Mouse (Mus musculus) stomach, postnatal 0 days (tissue): ENCODE results near the gene Rbm7. TPM values are rescaled to one million over a fixed set of nuclear protein-coding genes. Genes with fewer than 3 reads are reported as not detected.
"Not testable (repeated sequence)": the region's sequence is repeated elsewhere in the genome, so short reads cannot be mapped to it uniquely, and the experiment has no call there.

Source experiments
- ATAC-seq: fragments of 200-750 bp; cut with Nextera tagmentation; 2 replicates; pipeline ENCODE4 v1.8.0; 2017; ENCODE audit not compliant: low FRiP score, low TSS enrichment
- DNase-seq: peaks from one replicate; pipeline ENCODE4 v3.0.0-alpha.2; 2016; ENCODE audit warnings: low spot score
- H3K27ac ChIP-seq: fragments of 300-500 bp; sonication (generic); replicated peaks from 2 replicates; pipeline ENCODE4 v1.5.1; 2014; ENCODE audit warnings: mild to moderate bottlenecking, control low read depth
- H3K27me3 ChIP-seq: fragments of 300-500 bp; sonication (generic); 2 replicates; pipeline ENCODE4 v1.6.1; 2014; ENCODE audit warnings: low read length; ENCODE audit not compliant: control insufficient read depth, insufficient read depth
- H3K36me3 ChIP-seq: fragments of 300-500 bp; sonication (generic); 2 replicates; pipeline ENCODE4 v1.6.1; 2014; ENCODE audit warnings: low read length, mixed read lengths; ENCODE audit not compliant: control insufficient read depth, insufficient read depth
- H3K4me1 ChIP-seq: fragments of 300-500 bp; sonication (generic); replicated peaks from 2 replicates; pipeline ENCODE4 v1.6.1; 2014; ENCODE audit warnings: antibody characterized with exemption; ENCODE audit not compliant: control insufficient read depth, insufficient read depth
- H3K4me2 ChIP-seq: fragments of 300-500 bp; sonication (generic); replicated peaks from 2 replicates; pipeline ENCODE4 v1.6.1; 2014; ENCODE audit warnings: low read depth, mild to moderate bottlenecking, control low read depth, moderate library complexity
- H3K4me3 ChIP-seq: fragments of 300-500 bp; sonication (generic); 2 replicates; pipeline ENCODE4 v1.5.1; 2014; ENCODE audit warnings: low read depth, low read length, control low read depth
- H3K9ac ChIP-seq: fragments of 300-500 bp; sonication (generic); 2 replicates; pipeline ENCODE4 v1.6.1; 2014; ENCODE audit warnings: mild to moderate bottlenecking, low read length, control low read depth, mixed read lengths
- H3K9me3 ChIP-seq: fragments of 300-500 bp; sonication (generic); 2 replicates; pipeline ENCODE4 v1.6.1; 2016; ENCODE audit warnings: low read length; ENCODE audit not compliant: control insufficient read depth
- CTCF ChIP-seq: IDR thresholded peaks from 2 replicates; pipeline ENCODE4 v1.5.1; 2016; ENCODE audit warnings: antibody characterized with exemption, low read depth, mild to moderate bottlenecking, moderate library complexity
- EP300 ChIP-seq: optimal IDR thresholded peaks from 2 replicates; pipeline ENCODE3; 2016; ENCODE audit warnings: antibody characterized with exemption
- WGBS: fragments of 180-500 bp; shearing (Covaris S2); extraction: QIAGEN DNeasy Blood & Tissue Kit; methylation state at CpG from one replicate; pipeline ENCODE4 v1.1.7; 2014; 5-methylcytosine and 5-hydroxymethylcytosine counted together
- polyA plus RNA-seq: library from polyadenylated mRNA; unstranded; fragments of >200 nt; fragmentation: Nextera tagmentation; extraction: Ambion mirVana; gene quantifications from 2 replicates; pipeline ENCODE4 v1.2.1, GENCODE M21; 2015

The Rbm7 gene
- 86.8 and 87.9 TPM in 2 replicates for polyA plus RNA-seq

DNA sequence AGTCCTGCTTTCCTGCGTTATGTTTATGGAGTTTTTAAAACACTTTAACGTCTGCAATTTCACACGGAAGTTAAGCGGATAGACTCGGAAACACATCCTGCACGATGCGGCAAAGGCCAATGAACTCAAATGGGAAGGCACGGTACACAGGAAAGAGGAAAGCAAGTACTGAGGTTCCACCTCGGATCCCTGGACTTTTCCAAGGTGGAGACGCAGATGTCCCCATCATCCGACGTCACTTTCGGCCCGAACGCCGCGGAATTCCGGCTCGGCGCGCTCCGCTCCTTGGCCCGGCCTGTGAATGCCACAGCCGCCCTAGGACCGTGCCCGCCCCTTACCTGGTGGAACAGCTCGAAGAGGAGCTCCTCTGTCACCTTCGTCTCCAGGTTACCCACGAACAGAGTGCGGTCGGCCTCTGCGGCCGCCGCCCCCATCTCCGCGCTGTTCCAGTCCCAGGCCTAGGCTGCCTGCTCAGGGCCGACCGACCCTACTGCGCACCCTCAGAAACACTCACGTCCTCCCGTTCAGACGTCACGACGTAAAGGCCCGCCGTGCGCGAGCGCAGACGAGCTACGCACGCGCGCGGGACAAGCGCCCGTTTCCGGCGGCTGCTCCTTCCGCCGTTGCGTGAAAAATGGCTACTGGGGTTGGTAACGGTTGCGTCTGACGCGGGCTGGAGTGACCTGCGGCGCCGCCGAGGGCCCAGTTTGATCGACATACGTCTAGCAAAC lies at the start of gene Rbm7, which contains the start of gene Gm5617:
Gene Rbm7 (minus strand): TSS at position 483 of the 731 bp plus-strand sequence.
Gene Gm5617 (plus strand): TSS at position 626 of the 731 bp plus-strand sequence.
- Histone ChIP-seq H3K36me3 (peaks cover 17% of the 10 kb centered on the region), H3K4me2 (peak within 1 kb of the TSS; percentile 80), H3K9ac (peak within 1 kb of the TSS; percentile 94), H3K9me3 (no peaks in the 10 kb centered on the region), H3K27me3 (no peaks in the 10 kb centered on the region), H3K27ac (peak within 1 kb of the TSS; percentile 91), H3K4me3 (peak within 1 kb of the TSS; percentile 93), H3K4me1 (0 out of 2 replicates have a peak, but pooled peaks cover 3% of the 10 kb centered on the region)
- under 1% methylated on average over 72 of the region's 72 CpGs for whole genome bisulfite sequencing
- DNase-seq = peak; percentile 95
- no peak for TF ChIP-seq CTCF
- no peak for TF ChIP-seq EP300
- ATAC-seq = peak; percentile 100

DNA sequence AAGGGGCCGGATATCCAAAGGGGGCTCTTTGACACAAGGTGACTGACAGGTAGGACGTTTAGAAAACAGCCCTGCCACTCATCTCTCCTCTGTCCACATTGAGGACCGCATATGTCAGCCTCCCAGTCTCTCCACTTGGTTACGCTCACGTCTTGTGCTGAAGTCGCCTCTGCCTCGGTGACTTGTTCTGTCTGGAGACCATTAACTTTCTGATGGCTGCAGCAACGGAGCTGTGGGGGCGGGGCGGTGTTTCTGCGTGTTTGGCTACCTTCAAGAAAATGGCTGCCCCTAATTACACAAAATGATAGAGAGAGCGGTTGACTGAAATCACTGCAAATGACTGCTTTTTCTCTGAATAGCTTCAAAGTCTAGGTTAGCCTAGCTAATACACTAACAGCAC lies 43.6 kb upstream of the Rbm7 start:
- WGBS = 14% methylated on average over 12 of the region's 12 CpGs
- Histone ChIP-seq H3K27ac (no peak overlapping the region), H3K36me3 (no peaks in the 10 kb centered on the region), H3K9me3 (no peaks in the 10 kb centered on the region), H3K9ac (no peak overlapping the region), H3K27me3 (no peaks in the 10 kb centered on the region), H3K4me2 (no peak overlapping the region), H3K4me1 (no peaks in the 10 kb centered on the region), H3K4me3 (no peak overlapping the region)
- no peak for ATAC-seq
- no peak for DNase-seq
- TF ChIP-seq CTCF (no peak), EP300 (no peak)

DNA sequence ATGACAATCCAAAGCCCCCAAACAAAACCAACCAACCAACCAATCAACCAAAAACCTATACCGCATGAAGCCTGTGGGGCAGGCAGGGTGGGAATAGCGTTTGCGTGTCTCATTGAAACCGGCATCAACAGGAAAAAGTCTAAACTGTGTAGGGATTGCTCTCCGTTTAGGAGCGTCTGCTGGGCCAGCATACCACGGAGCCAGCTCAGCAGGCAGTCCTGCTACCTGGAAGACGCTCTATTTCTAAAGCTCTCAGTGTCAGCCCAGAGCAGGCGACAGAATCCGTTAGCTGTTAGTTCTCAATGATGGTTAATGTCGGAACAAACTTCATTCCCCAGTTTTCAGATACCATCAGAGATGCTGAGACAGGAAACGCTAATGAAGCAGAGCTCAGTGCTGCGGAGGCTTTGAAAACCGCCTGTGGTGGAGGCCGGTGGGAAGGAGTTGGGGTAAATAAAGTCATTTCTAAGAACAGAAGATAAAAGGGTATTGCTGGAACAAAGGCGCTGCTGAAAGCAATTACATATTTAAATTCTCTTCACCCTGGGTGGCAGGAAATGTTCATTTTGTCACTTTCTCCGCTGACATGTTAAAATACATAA lies 43.0 kb upstream of the Rbm7 start:
- Histone ChIP-seq H3K4me3 (no peak overlapping the region), H3K4me2 (no peak overlapping the region), H3K9ac (no peak overlapping the region), H3K27me3 (no peaks in the 10 kb centered on the region), H3K36me3 (no peaks in the 10 kb centered on the region), H3K4me1 (no peaks in the 10 kb centered on the region), H3K27ac (no peak overlapping the region), H3K9me3 (no peaks in the 10 kb centered on the region)
- TF ChIP-seq CTCF (no peak), EP300 (no peak)
- no peak for ATAC-seq
- DNase-seq = no peak
- WGBS = 4% methylated on average over 17 of the region's 17 CpGs

DNA sequence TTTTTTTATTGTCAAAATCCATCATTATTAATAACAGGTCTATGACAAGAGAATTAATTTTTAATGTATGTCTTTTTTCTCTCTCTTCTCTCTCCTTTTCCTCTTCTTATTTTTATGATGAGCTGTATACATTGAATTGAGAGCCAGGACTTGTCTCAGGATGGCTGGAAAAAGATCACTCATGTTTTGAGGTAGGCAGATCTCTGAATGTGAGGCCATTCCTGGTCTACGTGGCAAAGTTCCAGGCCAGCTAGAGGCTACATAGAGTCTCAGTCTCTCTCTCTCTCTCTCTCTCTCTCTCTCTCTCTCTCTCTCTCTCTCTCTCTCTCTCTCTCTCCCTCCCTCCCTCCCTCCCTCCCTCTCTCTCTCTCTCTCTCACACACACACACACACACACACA lies 42.5 kb upstream of the Rbm7 start:
- not testable (repeated sequence) for DNase-seq, ATAC-seq, H3K27me3 ChIP-seq, H3K27ac ChIP-seq, H3K9me3 ChIP-seq, H3K4me3 ChIP-seq, H3K4me2 ChIP-seq, H3K36me3 ChIP-seq, H3K4me1 ChIP-seq, H3K9ac ChIP-seq
- WGBS = 37% methylated on average over 1 of the region's 1 CpGs

DNA sequence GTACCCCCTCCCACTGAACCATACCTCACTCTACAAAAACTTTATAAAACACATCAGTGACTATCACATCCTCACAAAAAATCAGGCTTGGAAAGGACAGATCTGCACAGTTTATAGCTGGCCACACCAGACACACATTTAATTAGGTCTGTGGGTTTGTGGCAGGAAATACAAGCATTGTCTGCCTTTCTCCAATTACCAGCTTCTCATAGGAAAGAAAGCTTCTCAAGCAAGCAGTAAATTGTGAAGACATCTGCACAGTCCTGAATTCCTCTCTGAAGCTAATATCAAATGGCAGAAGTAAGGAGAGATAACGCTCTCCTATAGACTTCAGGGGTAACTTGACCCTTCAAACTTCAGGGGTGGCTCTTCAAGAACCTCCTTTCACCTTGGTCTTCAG lies 41.3 kb upstream of the Rbm7 start:
- ATAC-seq (no peak), DNase-seq (no peak)
- WGBS = 79% methylated on average over 1 of the region's 1 CpGs
- Histone ChIP-seq H3K9me3 (no peaks in the 10 kb centered on the region), H3K4me1 (no peaks in the 10 kb centered on the region), H3K9ac (no peak overlapping the region), H3K4me3 (no peak overlapping the region), H3K4me2 (no peak overlapping the region), H3K27ac (no peak overlapping the region), H3K36me3 (no peaks in the 10 kb centered on the region), H3K27me3 (no peaks in the 10 kb centered on the region)
- TF ChIP-seq CTCF = no peak
- no peak for TF ChIP-seq EP300

DNA sequence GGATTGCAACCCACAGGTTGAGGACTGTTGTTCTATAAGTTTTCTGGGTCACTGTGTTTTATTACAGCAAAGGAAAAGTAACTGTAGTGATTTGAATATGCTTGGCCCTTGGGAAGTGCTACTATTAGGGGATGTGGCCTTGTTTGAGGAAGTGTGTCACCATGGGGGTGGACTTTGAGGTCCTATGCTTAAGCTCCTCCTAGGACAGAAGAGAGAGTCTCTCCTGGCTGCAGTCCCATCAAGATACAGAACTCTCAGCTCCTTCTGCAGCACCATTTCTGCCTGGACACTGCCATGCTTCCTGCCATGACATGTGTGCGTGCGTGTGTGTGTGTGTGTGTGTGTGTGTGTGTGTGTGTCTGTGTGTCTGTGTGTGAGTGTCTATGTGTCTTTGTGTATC lies 37.6 kb upstream of the Rbm7 start:
- Histone ChIP-seq H3K9me3 (no peaks in the 10 kb centered on the region), H3K4me2 (no peak overlapping the region), H3K9ac (no peak overlapping the region), H3K27me3 (no peaks in the 10 kb centered on the region), H3K27ac (no peak overlapping the region), H3K36me3 (no peaks in the 10 kb centered on the region), H3K4me1 (no peaks in the 10 kb centered on the region), H3K4me3 (no peak overlapping the region)
- TF ChIP-seq CTCF (no peak), EP300 (no peak)
- 80% methylated on average over 2 of the region's 2 CpGs for WGBS
- ATAC-seq (no peak), DNase-seq (no peak)
